Mouse (Mus musculus) midbrain, embryonic 16.5 days (tissue): ENCODE results near the gene Pcgf1. TPM values are rescaled to one million over a fixed set of nuclear protein-coding genes. Genes with fewer than 3 reads are reported as not detected.

ENCODE experiments used
- ATAC-seq: fragments of 200-750 bp; cut with Nextera tagmentation; 2 replicates; pipeline ENCODE4 v1.8.0; 2017; ENCODE audit warnings: moderate TSS enrichment
- H3K27ac ChIP-seq: fragments of 300-500 bp; sonication (generic); 2 replicates; pipeline ENCODE4 v1.5.1; 2014; ENCODE audit warnings: mild to moderate bottlenecking, low read length, mixed read lengths
- H3K27me3 ChIP-seq: fragments of 300-500 bp; sonication (generic); 2 replicates; pipeline ENCODE4 v1.6.1; 2014; ENCODE audit warnings: low read depth, low read length, mixed read lengths; ENCODE audit not compliant: control insufficient read depth, insufficient read depth
- H3K36me3 ChIP-seq: fragments of 300-500 bp; sonication (generic); 2 replicates; pipeline ENCODE4 v1.6.1; 2014; ENCODE audit warnings: mild to moderate bottlenecking, low read length, moderate library complexity, mixed read lengths; ENCODE audit not compliant: control insufficient read depth, insufficient read depth
- H3K4me1 ChIP-seq: fragments of 300-500 bp; sonication (generic); 2 replicates; pipeline ENCODE4 v1.6.1; 2014; ENCODE audit warnings: mild to moderate bottlenecking, low read length, mixed read lengths; ENCODE audit not compliant: control insufficient read depth, insufficient read depth
- H3K4me2 ChIP-seq: fragments of 300-500 bp; sonication (generic); 2 replicates; pipeline ENCODE4 v1.6.1; 2014; ENCODE audit warnings: mild to moderate bottlenecking, low read length, mixed read lengths
- H3K4me3 ChIP-seq: fragments of 300-500 bp; sonication (generic); 2 replicates; pipeline ENCODE4 v1.5.1; 2014; ENCODE audit warnings: low read depth, mild to moderate bottlenecking, low read length, moderate library complexity, mixed read lengths
- H3K9ac ChIP-seq: fragments of 300-500 bp; sonication (generic); 2 replicates; pipeline ENCODE4 v1.6.1; 2014; ENCODE audit warnings: low read depth, low read length, mixed read lengths
- H3K9me3 ChIP-seq: fragments of 300-500 bp; sonication (generic); replicated peaks from 2 replicates; pipeline ENCODE4 v1.6.1; 2014; ENCODE audit warnings: mild to moderate bottlenecking, low read length, mixed read lengths; ENCODE audit not compliant: control insufficient read depth, poor library complexity, severe bottlenecking
- WGBS: fragments of 180-500 bp; shearing (Covaris S2); extraction: QIAGEN DNeasy Blood & Tissue Kit; methylation state at CpG from one replicate; pipeline ENCODE4 v1.1.7; 2014; 5-methylcytosine and 5-hydroxymethylcytosine counted together
- polyA plus RNA-seq: library from polyadenylated mRNA; unstranded; fragments of >200 nt; fragmentation: Nextera tagmentation; extraction: Ambion mirVana; gene quantifications from 2 replicates; pipeline ENCODE4 v1.2.1, GENCODE M21; 2015

Pcgf1 gene
- polyA plus RNA-seq, 1 experiment from 2014 or later: 52.5 TPM

- Histone ChIP-seq H3K27ac (no peak overlapping the region), H3K36me3 (peaks cover 4% of the 10 kb centered on the region; the same call in 1 of the 2 replicates), H3K9ac (no peak overlapping the region), H3K9me3 (no peaks in the 10 kb centered on the region), H3K27me3 (no peaks in the 10 kb centered on the region), H3K4me3 (no peak overlapping the region), H3K4me1 (peaks cover 26% of the 10 kb centered on the region), H3K4me2 (no peak overlapping the region)
- ATAC-seq: no peak
- 69% methylated on average over 4 of the region's 4 CpGs for WGBS
These were observed 26.5 kb downstream of the Pcgf1 start for GRCm38 (mm10) chr6:83104158-83104557.

- peaks cover 4% of the 10 kb centered on the region; the same call in 1 of the 2 replicates for H3K36me3 ChIP-seq
- peak overlapping the region; percentile 96 for H3K4me2 ChIP-seq
- H3K9ac ChIP-seq: peak overlapping the region; percentile 86; the same call in 1 of the 2 replicates
- ATAC-seq: 0 out of 2 replicates have a peak, but pooled peaks have one; percentile 3
- H3K27ac ChIP-seq: peak overlapping the region; percentile 71; the same call in 1 of the 2 replicates
- H3K9me3 ChIP-seq: no peaks in the 10 kb centered on the region
- H3K27me3 ChIP-seq: no peaks in the 10 kb centered on the region
- 34% methylated on average over 13 of the region's 13 CpGs for WGBS
- no peak overlapping the region for H3K4me3 ChIP-seq
- peaks cover 27% of the 10 kb centered on the region for H3K4me1 ChIP-seq
These were observed 30.1 kb downstream of the Pcgf1 start for GRCm38 (mm10) chr6:83107566-83108400.

- H3K9ac ChIP-seq: peak within 1 kb of the TSS; percentile 86
- no peaks in the 10 kb centered on the region for H3K27me3 ChIP-seq
- H3K27ac ChIP-seq: peak within 1 kb of the TSS; percentile 71
- peak within 1 kb of the TSS; percentile 96 for H3K4me2 ChIP-seq
- H3K4me3 ChIP-seq: peak within 1 kb of the TSS; percentile 85
- H3K36me3 ChIP-seq: peaks cover 4% of the 10 kb centered on the region; the same call in 1 of the 2 replicates
- WGBS: under 1% methylated on average over 76 of the region's 76 CpGs
- peak; percentile 91 for ATAC-seq
- H3K9me3 ChIP-seq: no peaks in the 10 kb centered on the region
- H3K4me1 ChIP-seq: peaks cover 19% of the 10 kb centered on the region
These were observed 31.3 kb downstream of the Pcgf1 start, which contains the start of gene Mrpl53 for GRCm38 (mm10) chr6:83108762-83109668. TSS of gene Mrpl53 (plus strand) at chr6:83109040.

- Histone ChIP-seq H3K4me1 (peaks cover 31% of the 10 kb centered on the region), H3K4me2 (no peak overlapping the region), H3K27ac (no peak overlapping the region), H3K27me3 (no peaks in the 10 kb centered on the region), H3K4me3 (no peak overlapping the region), H3K36me3 (peaks cover 4% of the 10 kb centered on the region; the same call in 1 of the 2 replicates), H3K9me3 (no peaks in the 10 kb centered on the region), H3K9ac (no peak overlapping the region)
- WGBS: 86% methylated on average over 4 of the region's 4 CpGs
- ATAC-seq: no peak
These were observed 34.0 kb downstream of the Pcgf1 start for GRCm38 (mm10) chr6:83111510-83112136.

- H3K9ac ChIP-seq: peak within 1 kb of the TSS; percentile 93
- peak within 1 kb of the TSS; percentile 81 for H3K27ac ChIP-seq
- H3K9me3 ChIP-seq: no peaks in the 10 kb centered on the region
- H3K36me3 ChIP-seq: peaks cover 15% of the 10 kb centered on the region
- peak; percentile 87 for ATAC-seq
- no peaks in the 10 kb centered on the region for H3K27me3 ChIP-seq
- H3K4me3 ChIP-seq: peak within 1 kb of the TSS; percentile 86
- H3K4me2 ChIP-seq: peak within 1 kb of the TSS; percentile 95
- WGBS: 3% methylated on average over 45 of the region's 58 CpGs
- peaks cover 27% of the 10 kb centered on the region for H3K4me1 ChIP-seq
These were observed 37.5 kb downstream of the Pcgf1 start, which contains the start of gene Mogs for GRCm38 (mm10) chr6:83115011-83115671. TSS of gene Mogs (plus strand) at chr6:83115496.

- Histone ChIP-seq H3K4me3 (peak overlapping the region; percentile 86), H3K9me3 (no peaks in the 10 kb centered on the region), H3K4me1 (peaks cover 29% of the 10 kb centered on the region), H3K27me3 (no peaks in the 10 kb centered on the region), H3K9ac (peak overlapping the region; percentile 93), H3K27ac (peak overlapping the region; percentile 81), H3K36me3 (peaks cover 15% of the 10 kb centered on the region), H3K4me2 (peak overlapping the region; percentile 95)
- peak; percentile 52 for ATAC-seq
- 1% methylated on average over 40 of the region's 48 CpGs for WGBS
These were observed 38.2 kb downstream of the Pcgf1 start for GRCm38 (mm10) chr6:83115682-83116372.

GRCm38 (mm10) chr6:83116373-83117164, 38.9 kb downstream of the Pcgf1 start:
- 77% methylated on average over 11 of the region's 11 CpGs for WGBS
- Histone ChIP-seq H3K4me2 (peak overlapping the region; percentile 95), H3K27me3 (no peaks in the 10 kb centered on the region), H3K9ac (peak overlapping the region; percentile 93), H3K9me3 (no peaks in the 10 kb centered on the region), H3K4me1 (peaks cover 29% of the 10 kb centered on the region), H3K27ac (no peak overlapping the region), H3K36me3 (peaks cover 15% of the 10 kb centered on the region), H3K4me3 (peak overlapping the region; percentile 86)
- no peak for ATAC-seq
